Mouse (Mus musculus) spleen, postnatal 4 days (tissue): Measurements from ENCODE around the gene Diexf.
A peak's percentile ranks its signal among the peaks of the same experiment; 100 is the strongest.

ENCODE experiments used
- DNase-seq, 2 experiments: peaks; one replicate each; pipeline ENCODE4 v3.0.0; 2022; ENCODE audit warnings: low spot score in 2 of 2

Diexf gene

GRCm38 (mm10) chr1:193138669-193139068 is 8.6 kb upstream of the Diexf start:
- DNase-seq, result no peak

GRCm38 (mm10) chr1:193138087-193138486 is 8.0 kb upstream of the Diexf start:
- no peak for DNase-seq

DNA sequence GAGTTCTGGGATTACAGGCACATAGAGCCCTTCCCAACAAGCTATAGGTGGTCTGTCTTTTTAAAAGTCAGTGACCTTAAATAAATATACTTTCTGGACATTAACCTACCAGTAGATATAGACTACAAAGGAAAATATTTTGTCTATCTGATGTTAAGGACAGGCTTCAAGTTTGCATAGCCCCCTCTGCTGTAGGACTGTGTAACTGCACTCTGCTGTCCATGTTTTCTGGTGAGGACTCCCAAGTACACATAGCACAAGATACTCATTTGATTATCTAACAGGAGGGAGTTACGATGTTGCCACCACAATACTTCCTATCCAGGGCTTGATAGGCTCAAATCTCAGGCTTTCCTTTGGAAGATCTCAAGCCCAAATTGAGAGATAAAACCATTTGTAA is 3.7 kb upstream of the Diexf start:
- no peak for DNase-seq

GRCm38 (mm10) chr1:193132385-193132784 is 2.3 kb upstream of the Diexf start:
- DNase-seq, result no peak

- no peak for DNase-seq
Observed at GRCm38 (mm10) chr1:193131311-193131948, 1.4 kb upstream of the Diexf start.

DNA sequence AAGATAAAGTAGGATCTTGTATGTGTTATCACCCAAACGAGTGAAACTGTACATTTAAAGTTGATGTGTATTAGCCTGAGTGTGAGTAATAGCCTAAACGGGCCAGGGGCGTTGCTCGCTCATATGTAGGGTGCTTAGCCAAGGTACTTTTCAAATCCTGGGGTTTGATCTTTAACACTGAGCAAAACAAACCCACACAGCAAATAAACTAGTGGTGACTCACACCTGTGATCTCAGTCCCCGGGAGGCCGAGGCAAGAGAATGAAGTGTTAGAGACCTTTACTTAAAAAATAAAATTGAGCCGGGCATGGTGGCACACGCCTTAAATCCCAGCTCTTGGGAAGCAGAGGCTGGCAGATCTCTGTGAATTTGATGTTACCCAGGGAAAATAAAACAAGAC is 767 bp upstream of the Diexf start:
- no peak for DNase-seq

DNA sequence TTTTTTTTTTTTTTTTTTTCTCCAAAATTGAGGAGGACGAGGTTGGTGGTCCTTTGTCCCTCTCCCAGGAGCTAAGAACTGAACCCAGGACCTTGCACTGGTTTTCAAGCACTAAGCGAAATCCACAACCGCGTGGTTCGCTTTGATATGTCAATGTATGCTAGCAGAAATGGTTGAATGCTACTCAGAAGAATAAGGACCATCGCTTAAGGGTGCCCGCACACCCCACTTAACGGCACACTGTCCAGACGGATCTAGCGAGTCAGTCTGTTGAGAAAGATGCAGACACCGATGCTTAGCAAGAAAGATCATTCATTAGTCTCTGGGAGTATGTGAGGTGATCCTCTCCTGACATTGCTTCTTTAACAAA is 369 bp upstream of the Diexf start:
- DNase-seq, result peak in 1 of 2 experiments; percentile 28

DNA sequence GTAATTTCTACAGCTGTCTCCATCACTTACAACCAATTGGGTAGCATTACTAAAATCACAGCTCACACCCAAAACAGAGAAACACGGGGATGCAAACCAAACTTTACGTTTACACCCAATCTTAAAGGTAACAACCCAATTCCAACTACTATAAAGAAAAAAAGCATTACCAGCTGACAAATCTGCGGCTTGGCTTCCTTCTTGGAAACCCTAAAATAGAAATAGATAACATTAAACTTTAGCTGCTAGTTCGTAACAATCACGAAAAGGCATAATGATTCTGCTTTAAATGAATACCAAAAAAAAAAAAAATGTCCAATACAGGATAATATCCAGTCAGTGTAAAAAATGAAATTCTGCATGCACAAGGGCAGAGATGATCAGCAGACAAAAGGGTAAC is 751 bp downstream of the Diexf start:
- no peak for DNase-seq

DNA sequence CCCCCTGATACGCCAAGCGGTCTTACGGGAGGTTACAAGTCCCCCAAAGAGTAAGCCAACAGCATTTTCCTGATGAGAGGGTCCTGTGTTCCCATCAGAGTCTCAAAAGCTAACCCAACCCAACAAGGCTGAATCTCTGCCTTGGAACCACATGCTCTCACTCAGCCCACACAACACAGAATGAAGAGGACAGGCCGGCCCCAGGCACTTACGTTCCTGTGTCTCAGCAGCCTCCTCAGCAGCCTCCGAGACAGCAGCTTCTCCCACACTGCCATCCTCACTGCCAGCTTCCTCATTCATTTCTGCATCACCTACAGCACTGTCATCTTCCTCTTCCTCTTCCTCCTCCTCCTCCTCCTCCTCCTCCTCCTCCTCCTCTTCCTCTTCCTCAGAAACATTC is 2.0 kb downstream of the Diexf start:
- DNase-seq, result no peak

GRCm38 (mm10) chr1:193125835-193126234 is 4.2 kb downstream of the Diexf start:
- no peak for DNase-seq

GRCm38 (mm10) chr1:193123290-193123689 is 6.8 kb downstream of the Diexf start:
- DNase-seq, result no peak

DNA sequence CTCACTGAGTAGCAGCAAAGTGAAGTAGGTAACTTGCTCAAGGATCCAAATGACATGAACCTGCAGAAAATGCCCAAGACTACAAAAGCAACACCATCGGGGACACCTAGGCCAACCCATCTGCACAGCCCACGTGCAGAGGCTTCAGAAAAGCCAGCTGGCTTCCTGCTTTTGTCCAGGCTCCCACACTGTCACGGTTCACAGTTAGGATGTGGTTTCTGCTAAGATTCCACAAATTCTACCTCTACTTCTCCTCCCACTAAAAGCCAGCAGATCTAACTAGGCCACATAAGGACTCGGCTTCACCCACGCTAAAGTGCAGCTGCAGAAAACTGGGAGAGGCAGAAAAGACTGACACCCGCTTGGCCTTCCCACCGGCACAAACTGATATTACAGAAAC is 7.3 kb downstream of the Diexf start:
- DNase-seq, result no peak

DNA sequence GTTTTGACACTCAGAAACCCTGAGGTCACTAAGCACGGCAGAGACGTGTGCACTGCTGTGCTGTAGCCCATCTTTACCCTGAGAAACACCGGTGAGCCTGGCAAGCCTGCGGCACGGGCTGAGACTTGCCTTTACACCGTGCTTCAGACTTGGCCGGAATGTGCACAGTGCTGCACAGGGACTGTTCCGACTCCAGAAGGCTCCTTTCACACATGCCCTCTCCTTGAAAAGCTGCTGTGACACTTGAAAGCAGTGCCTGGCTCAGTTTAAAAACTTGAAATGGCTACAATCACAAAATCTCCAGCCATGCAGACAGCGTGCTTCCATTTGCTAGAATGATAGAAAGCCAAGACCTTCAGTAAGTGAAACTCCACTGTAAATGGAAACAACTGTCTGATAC is 18.0 kb downstream of the Diexf start:
- no peak for DNase-seq

DNA sequence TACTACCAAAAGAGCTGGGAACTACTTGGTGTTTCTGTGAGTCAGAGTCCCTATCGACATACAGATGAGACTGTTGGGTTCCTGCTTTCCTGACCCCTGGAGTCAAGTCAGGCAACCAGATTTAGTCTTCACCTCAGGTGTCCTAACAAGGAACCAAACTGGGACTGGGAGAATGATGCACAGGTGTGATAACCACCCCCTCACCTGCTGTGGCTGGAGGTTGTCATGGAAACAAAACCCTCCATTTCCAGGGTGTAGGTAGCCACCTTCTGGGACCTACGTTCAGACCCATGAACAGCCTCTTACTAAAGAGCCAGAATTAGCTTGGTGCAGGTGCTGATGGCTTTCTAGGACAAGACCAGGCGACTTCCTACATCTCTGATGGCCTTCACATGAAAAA is 27.1 kb downstream of the Diexf start:
- no peak for DNase-seq

- DNase-seq, result no peak
Observed at GRCm38 (mm10) chr1:193102556-193102955, 27.5 kb downstream of the Diexf start.

DNA sequence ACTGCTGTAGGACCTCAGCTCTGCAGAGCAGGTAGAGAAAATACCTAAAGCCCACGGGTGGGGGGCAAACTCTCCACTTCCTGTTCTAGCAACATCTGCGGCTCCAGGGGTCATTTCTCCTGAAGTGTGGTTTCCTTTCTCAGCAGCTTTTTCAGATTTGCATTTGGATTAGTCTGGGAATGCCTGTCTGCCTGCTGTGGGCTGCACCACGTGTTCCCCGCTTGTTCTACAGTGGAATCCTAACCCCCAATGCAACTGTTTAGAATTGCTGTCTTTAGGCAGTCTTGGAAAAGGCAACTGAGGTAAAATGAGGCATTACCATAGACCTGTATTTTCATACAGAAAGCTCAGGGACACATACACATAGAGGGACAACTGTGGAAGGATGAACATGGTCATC is 28.0 kb downstream of the Diexf start:
- no peak for DNase-seq

DNA sequence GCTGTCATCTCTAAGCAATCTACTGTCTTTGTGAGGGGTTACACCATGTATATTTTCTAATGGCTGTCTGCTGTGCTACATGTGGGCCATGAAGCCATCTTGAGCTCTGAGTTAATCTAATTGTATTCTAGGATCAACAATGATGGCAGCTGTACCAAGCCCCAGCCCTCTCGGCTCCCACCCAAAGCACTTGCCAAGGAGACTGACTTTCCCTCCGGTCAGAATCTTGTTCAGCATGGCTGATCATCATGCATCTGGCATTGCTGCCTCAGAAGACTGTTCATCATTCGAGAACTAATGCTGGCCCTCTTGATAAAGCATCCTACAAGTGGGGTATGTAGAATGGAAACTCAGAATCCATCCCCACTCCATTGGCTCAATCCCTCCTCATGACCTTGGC is 31.1 kb downstream of the Diexf start:
- DNase-seq, result no peak

- no peak for DNase-seq
Observed at GRCm38 (mm10) chr1:193093596-193093995, 36.5 kb downstream of the Diexf start.

GRCm38 (mm10) chr1:193092771-193093170 is 37.3 kb downstream of the Diexf start:
- no peak for DNase-seq

GRCm38 (mm10) chr1:193090894-193091293 is 39.2 kb downstream of the Diexf start:
- no peak for DNase-seq

DNA sequence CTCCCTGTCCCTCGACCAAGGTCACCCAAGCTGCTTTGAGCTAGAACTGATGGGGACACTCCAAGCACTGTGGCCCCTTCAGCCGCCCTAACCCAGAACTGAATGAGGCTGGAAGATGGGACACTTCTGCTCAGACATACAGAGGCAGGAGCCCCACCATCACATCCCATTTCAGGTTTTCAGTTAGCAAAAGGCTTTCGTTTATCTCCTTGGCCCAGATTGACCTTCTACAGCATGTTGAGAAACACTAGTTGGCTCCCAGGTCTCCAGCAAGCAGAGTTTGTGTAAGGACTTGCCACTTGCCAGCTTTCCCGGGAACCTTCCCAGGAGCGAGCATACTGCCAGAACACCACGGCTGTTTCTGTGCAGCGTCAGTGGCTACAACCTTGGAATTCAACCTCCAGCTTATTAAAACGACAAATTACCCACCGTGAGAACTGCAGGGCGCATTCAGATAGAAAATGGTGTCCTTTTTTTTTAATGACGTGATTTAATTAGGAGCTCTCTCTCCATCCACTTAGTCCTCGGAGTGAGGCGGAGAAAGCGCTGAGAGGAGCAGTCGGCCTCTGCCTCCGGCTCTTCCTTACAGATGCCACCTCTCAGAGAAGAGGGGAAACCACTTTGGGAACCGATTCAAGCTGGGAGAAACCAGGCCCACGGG is 39.7 kb downstream of the Diexf start:
- DNase-seq, result no peak

GRCm38 (mm10) chr1:193089683-193090082 is 40.4 kb downstream of the Diexf start:
- DNase-seq, result no peak

- no peak for DNase-seq
Observed at GRCm38 (mm10) chr1:193089211-193089610, 40.9 kb downstream of the Diexf start.
